Mouse (Mus musculus) gastrocnemius, postnatal 25 days (tissue): ENCODE measurements around the gene Aldoc. TPM values are rescaled to one million over a fixed set of nuclear protein-coding genes. Genes with fewer than 3 reads are reported as not detected.

Source experiments
- DNase-seq: peaks from one replicate; pipeline ENCODE4 v3.0.0; 2022
- total RNA-seq, 2 experiments: library from RNA; stranded (reverse); gene quantifications; 1 replicate in 1 of 2; 2 replicates in 1 of 2; pipeline ENCODE4 v1.2.3; 2021

Aldoc gene
- total RNA-seq, 2 experiments from 2014 or later: 2.5 to 2.6 TPM

GRCm38 (mm10) chr11:78360125-78360788, 37.5 kb downstream of the Aldoc start:
- DNase-seq: peak; percentile 48

GRCm38 (mm10) chr11:78360789-78361131, 38.0 kb downstream of the Aldoc start:
- no peak for DNase-seq

- no peak for DNase-seq
These were observed 40.7 kb downstream of the Aldoc start for GRCm38 (mm10) chr11:78363309-78364007.

GRCm38 (mm10) chr11:78364103-78364502, 41.3 kb downstream of the Aldoc start:
- DNase-seq: no peak

DNA sequence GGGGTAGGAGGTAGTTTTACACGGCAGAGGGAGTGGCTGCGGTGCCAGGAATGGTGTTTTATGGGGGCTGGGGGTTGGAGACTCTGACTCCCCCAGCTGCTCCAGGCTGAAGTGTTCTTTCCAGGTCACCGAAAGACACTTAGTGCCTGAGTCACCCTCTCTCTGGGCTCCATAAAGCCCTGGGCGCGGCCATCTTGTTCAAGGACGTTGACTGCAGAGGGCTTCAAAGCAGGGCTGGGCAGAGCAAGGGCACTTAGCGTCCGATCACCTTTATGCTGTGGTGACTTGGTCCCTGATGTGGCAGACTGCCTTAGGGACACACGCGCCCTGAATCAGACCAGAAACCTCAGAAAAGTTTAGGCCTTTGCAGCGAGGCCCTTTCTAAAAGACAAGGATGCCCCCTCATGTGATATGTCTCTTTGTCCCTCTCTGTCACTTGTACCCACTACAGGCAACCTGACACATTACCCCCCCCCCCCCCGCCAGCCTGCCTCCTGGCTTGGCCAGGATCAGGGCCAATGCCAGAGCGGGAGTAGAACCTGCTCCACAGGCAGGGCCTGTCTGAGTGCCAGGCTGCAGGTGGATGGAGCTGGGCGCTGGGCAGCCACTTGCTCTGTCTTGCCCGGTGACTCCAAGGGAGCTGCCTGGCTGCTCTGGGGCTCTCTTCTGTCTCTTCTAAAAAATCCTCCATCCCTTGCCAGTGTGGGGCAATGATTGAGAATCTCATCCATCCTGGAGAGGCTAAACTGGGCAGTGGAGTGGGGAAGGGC, 44.9 kb downstream of the Aldoc start:
- no peak for DNase-seq

- DNase-seq: no peak
These were observed 47.6 kb downstream of the Aldoc start for GRCm38 (mm10) chr11:78370389-78370788.

- no peak for DNase-seq
These were observed 48.9 kb downstream of the Aldoc start for GRCm38 (mm10) chr11:78371711-78372110.

GRCm38 (mm10) chr11:78372166-78372565, 49.4 kb downstream of the Aldoc start:
- DNase-seq: no peak

- DNase-seq: no peak
These were observed 49.8 kb downstream of the Aldoc start for GRCm38 (mm10) chr11:78372610-78373009.

- DNase-seq: peak; percentile 29
These were observed 51.4 kb downstream of the Aldoc start for GRCm38 (mm10) chr11:78374147-78374546.

Other genes with a start within 250 kb of the Aldoc start
- gene Eral1, start 242.6 kb upstream of the Aldoc start, total RNA-seq: 10 to 100 TPM; 19.3 to 20.6 TPM
- gene Fam222b, start 228.3 kb upstream of the Aldoc start, total RNA-seq: 1 to 10 TPM; 5.4 to 5.8 TPM
- 1 to 10 TPM; 2.9 to 4.0 TPM for gene Traf4, start 157.4 kb upstream of the Aldoc start, total RNA-seq
- gene Nek8, start 146.3 kb upstream of the Aldoc start, total RNA-seq: 1 to 10 TPM in 1 of 2 experiments, under 1 TPM in 1; 0.99 to 1.2 TPM
- gene Tlcd1, start 146.3 kb upstream of the Aldoc start, total RNA-seq: 1 to 10 TPM; 1.9 to 2.4 TPM
- gene Rpl23a, start 139.4 kb upstream of the Aldoc start, total RNA-seq: 100 to 1,000 TPM; 715 to 745 TPM
- 1 to 10 TPM; 5.0 to 7.3 TPM for gene Rab34, start 134.5 kb upstream of the Aldoc start, total RNA-seq
- gene Proca1, start 129.6 kb upstream of the Aldoc start, total RNA-seq: 1 to 10 TPM in 1 of 2 experiments, under 1 TPM in 1; 0.28 to 1.3 TPM
- gene Sdf2, start 77.2 kb upstream of the Aldoc start, total RNA-seq: 10 to 100 TPM; 37.4 to 47.4 TPM
- 10 to 100 TPM; 22.2 to 22.6 TPM for gene Supt6, start 77.0 kb upstream of the Aldoc start, total RNA-seq
- 100 to 1,000 TPM; 206 to 226 TPM for gene 2610507B11Rik, start 61.2 kb upstream of the Aldoc start, total RNA-seq
- 1 to 10 TPM in 1 of 2 experiments, under 1 TPM in 1; 0.82 to 1.4 TPM for gene BC030499, start 32.1 kb upstream of the Aldoc start, total RNA-seq
- gene Spag5, start 21.4 kb upstream of the Aldoc start, total RNA-seq: 1 to 10 TPM; 3.1 to 4.2 TPM
- 10 to 100 TPM; 18.3 to 20.4 TPM for gene Pigs, start 5.4 kb downstream of the Aldoc start, total RNA-seq
- gene Unc119, start 20.5 kb downstream of the Aldoc start, total RNA-seq: 10 to 100 TPM in 1 of 2 experiments, 1 to 10 TPM in 1; 8.4 to 10.5 TPM
- gene Foxn1, start 63.6 kb downstream of the Aldoc start, total RNA-seq: not detected
- gene Slc13a2, start 99.2 kb downstream of the Aldoc start, total RNA-seq: not detected
- gene Slc46a1, start 142.7 kb downstream of the Aldoc start, total RNA-seq: 1 to 10 TPM; 1.4 to 1.5 TPM
- gene Sarm1, start 174.8 kb downstream of the Aldoc start, total RNA-seq: under 1 TPM; 0.67 to 1.00 TPM
- 10 to 100 TPM; 11.0 to 12.5 TPM for gene Vtn, start 176.1 kb downstream of the Aldoc start, total RNA-seq
- gene Sebox, start 180.5 kb downstream of the Aldoc start, total RNA-seq: not detected
- 10 to 100 TPM; 12.3 to 13.6 TPM for gene Tmem199, start 189.2 kb downstream of the Aldoc start, total RNA-seq
- 100 to 1,000 TPM in 1 of 2 experiments, 10 to 100 TPM in 1; 97.5 to 106 TPM for gene Poldip2, start 189.2 kb downstream of the Aldoc start, total RNA-seq
- 10 to 100 TPM; 35.9 to 38.0 TPM for gene Tnfaip1, start 213.4 kb downstream of the Aldoc start, total RNA-seq
- 10 to 100 TPM; 21.4 to 21.7 TPM for gene Ift20, start 213.4 kb downstream of the Aldoc start, total RNA-seq
- gene Tmem97, start 227.8 kb downstream of the Aldoc start, total RNA-seq: 1 to 10 TPM; 3.2 to 3.7 TPM